Mouse (Mus musculus) thymus, adult 2 months (tissue): ENCODE data around the gene Abraxas2. TPM values are rescaled to one million over a fixed set of nuclear protein-coding genes. Genes with fewer than 3 reads are reported as not detected.

Experiments used
- DNase-seq: peaks from one replicate; pipeline ENCODE4 v3.0.0; 2021
- H3K27ac ChIP-seq: fragments of 200-500 bp; 2 replicates; pipeline ENCODE4 v1.5.1; 2012; ENCODE audit warnings: low read length, control low read depth; ENCODE audit not compliant: control insufficient read depth, insufficient read depth
- H3K27me3 ChIP-seq: fragments of 200-500 bp; 2 replicates; pipeline ENCODE4 v1.6.1; 2012; ENCODE audit warnings: mild to moderate bottlenecking, low read length, moderate library complexity, mixed read lengths; ENCODE audit not compliant: control insufficient read depth, insufficient read depth
- H3K36me3 ChIP-seq: fragments of 200-500 bp; 2 replicates; pipeline ENCODE4 v1.6.1; 2012; ENCODE audit warnings: mild to moderate bottlenecking, low read length, moderate library complexity; ENCODE audit not compliant: control insufficient read depth, insufficient read depth
- H3K4me1 ChIP-seq: fragments of 200-500 bp; replicated peaks from 2 replicates; pipeline ENCODE4 v1.6.1; 2012; ENCODE audit warnings: low read length; ENCODE audit not compliant: control insufficient read depth, insufficient read depth
- H3K4me3 ChIP-seq: fragments of 200-500 bp; 2 replicates; pipeline ENCODE4 v1.5.1; 2012; ENCODE audit warnings: mild to moderate bottlenecking, low read length, control low read depth, moderate library complexity; ENCODE audit not compliant: control insufficient read depth, insufficient read depth
- CTCF ChIP-seq: fragments of 200-500 bp; IDR thresholded peaks from 2 replicates; pipeline ENCODE4 v1.5.1; 2012; ENCODE audit warnings: mild to moderate bottlenecking, control low read depth, low read length, moderate library complexity, borderline replicate concordance; ENCODE audit not compliant: control insufficient read depth, poor library complexity, insufficient read depth; ENCODE audit errors: extremely low read depth
- POLR2A ChIP-seq: fragments of 200-500 bp; IDR thresholded peaks from 2 replicates; pipeline ENCODE4 v1.6.1; 2012; ENCODE audit warnings: mild to moderate bottlenecking, low read length, control low read depth, moderate library complexity; ENCODE audit not compliant: control insufficient read depth, poor library complexity, insufficient read depth; ENCODE audit errors: extremely low read depth
- WGBS: fragments of 180-500 bp; shearing (Covaris S2); methylation state at CpG from one replicate; pipeline ENCODE4 v1.1.7; 2018; 5-methylcytosine and 5-hydroxymethylcytosine counted together
- polyA plus RNA-seq: library from polyadenylated mRNA; depleted of rRNA; stranded (reverse); fragments of >200 nt; gene quantifications from 2 replicates; pipeline ENCODE4 v1.2.3, GENCODE M21; 2012

Abraxas2 gene
- polyA plus RNA-seq, 1 experiment, result 12.8 TPM

GRCm38 (mm10) chr7:132894841-132895555 lies 36.0 kb downstream of the Abraxas2 start:
- no peak for DNase-seq
- no peak overlapping the region for H3K27ac ChIP-seq
- 91% methylated on average over 7 of the region's 7 CpGs for WGBS

DNA sequence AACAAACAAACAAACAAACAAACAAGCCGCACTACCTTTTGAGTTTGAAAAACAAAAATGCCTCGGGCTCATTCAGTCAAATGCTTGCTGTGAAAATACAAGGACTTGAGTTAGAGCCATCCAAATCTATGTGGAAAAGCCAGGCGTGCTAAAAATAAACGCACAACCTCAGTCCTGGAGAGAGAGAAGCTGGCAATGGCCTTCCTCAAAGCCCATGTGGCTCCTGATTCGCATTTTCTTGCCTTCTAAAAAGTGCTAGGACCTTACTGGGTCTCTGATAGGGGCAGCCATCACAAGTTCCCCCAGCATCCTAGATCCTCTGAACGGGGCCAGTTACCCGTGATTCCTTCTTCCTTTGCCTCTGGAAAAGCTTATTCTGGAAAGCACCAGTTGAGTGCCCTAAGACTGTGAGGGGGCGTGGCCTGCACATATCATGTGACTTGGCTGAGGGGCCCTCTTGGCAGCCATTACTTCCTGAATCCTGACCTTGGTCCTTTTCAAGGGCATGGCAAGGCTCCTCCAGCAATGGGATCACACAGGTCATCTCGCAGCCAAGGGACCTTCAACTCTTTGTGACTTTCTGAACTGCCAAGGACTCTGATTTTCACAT lies 37.3 kb downstream of the Abraxas2 start:
- DNase-seq, result no peak
- TF ChIP-seq CTCF (no peak), POLR2A (no peak)
- H3K27ac ChIP-seq, result no peak overlapping the region
- WGBS, result 95% methylated on average over 9 of the region's 9 CpGs
- H3K36me3 ChIP-seq, result no peaks in the 10 kb centered on the region
- no peaks in the 10 kb centered on the region for H3K4me1 ChIP-seq
- H3K27me3 ChIP-seq, result no peaks in the 10 kb centered on the region
- no peak overlapping the region for H3K4me3 ChIP-seq

More at GRCm38 (mm10) chr7:132894841-132895555, 36.0 kb downstream of the Abraxas2 start:
- no peak overlapping the region for H3K4me3 ChIP-seq
- TF ChIP-seq POLR2A (no peak), CTCF (no peak)
- H3K4me1 ChIP-seq, result no peaks in the 10 kb centered on the region
- no peaks in the 10 kb centered on the region for H3K36me3 ChIP-seq
- no peaks in the 10 kb centered on the region for H3K27me3 ChIP-seq

- no peak overlapping the region for H3K27ac ChIP-seq
- TF ChIP-seq CTCF (no peak), POLR2A (no peak)
- H3K4me1 ChIP-seq, result no peaks in the 10 kb centered on the region
- 95% methylated on average over 10 of the region's 10 CpGs for WGBS
- DNase-seq, result no peak
- no peaks in the 10 kb centered on the region for H3K36me3 ChIP-seq
- no peak overlapping the region for H3K4me3 ChIP-seq
- no peaks in the 10 kb centered on the region for H3K27me3 ChIP-seq
Observed at GRCm38 (mm10) chr7:132897258-132897657, 38.2 kb downstream of the Abraxas2 start.

- Histone ChIP-seq H3K27me3 (no peaks in the 10 kb centered on the region), H3K27ac (no peak overlapping the region), H3K4me3 (no peak overlapping the region), H3K4me1 (no peaks in the 10 kb centered on the region), H3K36me3 (no peaks in the 10 kb centered on the region)
- TF ChIP-seq CTCF (no peak), POLR2A (no peak)
- DNase-seq, result peak; percentile 60
- 87% methylated on average over 2 of the region's 2 CpGs for WGBS
Observed at GRCm38 (mm10) chr7:132898234-132898633, 39.2 kb downstream of the Abraxas2 start.

GRCm38 (mm10) chr7:132900826-132901531 lies 42.0 kb downstream of the Abraxas2 start:
- H3K27me3 ChIP-seq, result no peaks in the 10 kb centered on the region
- no peak for TF ChIP-seq POLR2A
- no peak for TF ChIP-seq CTCF
- H3K36me3 ChIP-seq, result no peaks in the 10 kb centered on the region
- H3K4me1 ChIP-seq, result no peaks in the 10 kb centered on the region
- no peak overlapping the region for H3K4me3 ChIP-seq
- DNase-seq, result no peak
- H3K27ac ChIP-seq, result no peak overlapping the region
- 67% methylated on average over 2 of the region's 2 CpGs for WGBS

GRCm38 (mm10) chr7:132903796-132904195 lies 44.8 kb downstream of the Abraxas2 start:
- Histone ChIP-seq H3K27ac (no peak overlapping the region), H3K36me3 (no peaks in the 10 kb centered on the region), H3K4me1 (no peaks in the 10 kb centered on the region), H3K4me3 (no peak overlapping the region), H3K27me3 (no peaks in the 10 kb centered on the region)
- no peak for DNase-seq
- WGBS, result 74% methylated on average over 3 of the region's 3 CpGs
- TF ChIP-seq CTCF, result no peak
- no peak for TF ChIP-seq POLR2A

DNA sequence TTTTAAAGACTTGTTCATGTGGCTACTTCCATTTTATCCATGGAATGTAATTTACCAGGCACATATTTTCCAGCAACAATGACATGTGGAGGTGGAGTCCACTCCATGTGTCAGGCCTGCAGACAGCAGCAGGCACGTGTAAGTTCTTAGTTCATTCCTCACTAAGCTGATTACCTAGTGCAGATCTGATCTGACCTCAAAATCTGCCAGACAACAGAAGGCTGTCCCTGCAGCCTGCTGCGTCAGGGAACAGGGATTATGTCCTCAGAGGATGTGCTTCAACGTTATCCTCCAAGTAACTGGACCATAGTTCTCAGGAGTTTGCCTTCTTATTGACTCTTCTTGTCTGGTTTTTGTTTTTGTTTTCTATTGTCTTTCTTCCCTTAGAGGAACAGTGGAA lies 62.9 kb downstream of the Abraxas2 start:
- Histone ChIP-seq H3K4me1 (no peaks in the 10 kb centered on the region), H3K27me3 (no peaks in the 10 kb centered on the region), H3K36me3 (no peaks in the 10 kb centered on the region), H3K27ac (no peak overlapping the region), H3K4me3 (no peak overlapping the region)
- WGBS, result 77% methylated on average over 3 of the region's 3 CpGs
- no peak for DNase-seq
- TF ChIP-seq POLR2A, result no peak
- no peak for TF ChIP-seq CTCF
